Mouse (Mus musculus): ENCODE measurements around the gene Gm45808. TPM values are rescaled to one million over a fixed set of nuclear protein-coding genes. Genes with fewer than 3 reads are reported as not detected.
"Not testable (repeated sequence)": the region's sequence is repeated elsewhere in the genome, so short reads cannot be mapped to it uniquely, and the experiment has no call there.

The Gm45808 gene
- polyA plus RNA-seq, 1 experiment from 2014 or later = not detected

DNA sequence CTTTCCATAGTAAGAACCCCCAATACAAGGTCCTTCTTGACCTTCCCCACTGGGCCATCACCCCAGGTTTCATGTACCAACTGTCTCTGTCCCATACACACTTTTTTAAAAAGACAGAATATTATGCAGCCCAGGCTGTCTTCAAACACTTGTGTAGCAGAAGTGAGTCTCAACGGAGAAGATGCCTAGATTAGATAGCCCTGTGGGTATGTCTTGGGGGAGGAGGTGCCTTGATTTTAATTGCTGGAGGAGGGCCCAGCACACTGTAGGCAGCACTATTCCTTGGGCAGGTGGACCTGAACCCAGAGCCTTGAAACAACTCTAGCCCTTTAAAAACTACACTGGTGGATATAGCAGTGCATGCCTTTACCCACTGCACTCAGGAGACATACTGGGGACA lies 4.4 kb downstream of the Gm45808 start:
- no peak overlapping the region for H3K27ac ChIP-seq
- no peaks in the 10 kb centered on the region for H3K9me3 ChIP-seq (replicated peaks)
- peaks cover 6% of the 10 kb centered on the region for H3K36me3 ChIP-seq
- H3K4me3 ChIP-seq = no peak overlapping the region
- peaks cover 47% of the 10 kb centered on the region for H3K4me1 ChIP-seq
- H3K9ac ChIP-seq = no peak overlapping the region
- 23% methylated on average over 1 of the region's 1 CpGs for WGBS (ENCODE audit: insufficient replicate concordance)
- H3K4me2 ChIP-seq = no peak overlapping the region
- no peak for ATAC-seq
- no peaks in the 10 kb centered on the region for H3K27me3 ChIP-seq (replicated peaks)

DNA sequence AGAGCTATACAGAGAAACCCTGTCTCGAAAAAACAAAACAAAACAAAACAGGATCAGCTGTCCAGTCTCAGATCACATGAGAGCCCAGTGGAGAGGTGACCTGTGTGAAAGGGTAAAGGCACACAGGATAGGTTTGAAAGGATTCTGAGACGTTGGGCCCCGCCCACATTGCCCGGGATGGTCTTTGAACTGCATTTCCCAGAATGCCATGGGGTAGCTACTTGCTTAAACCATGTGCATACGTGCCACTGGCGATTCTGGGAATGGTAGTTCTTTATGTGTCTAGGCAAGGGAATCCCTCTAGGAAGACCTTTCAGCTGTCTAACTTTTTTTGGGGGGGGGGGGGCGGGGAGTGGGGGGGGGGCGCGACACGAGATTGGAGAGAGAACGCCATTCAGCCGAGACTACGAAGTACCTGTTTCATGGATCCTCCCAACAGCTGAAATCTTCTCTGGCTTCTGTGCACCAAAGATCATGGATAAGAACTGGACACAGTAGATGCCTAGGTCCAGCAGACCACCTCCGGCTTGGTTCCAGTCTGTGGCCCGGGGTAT lies 5.2 kb downstream of the Gm45808 start, which contains the start of gene Tulp2:
TSS of gene Tulp2 (plus strand) at position 504 of the 554 bp plus-strand sequence.
- H3K4me3 ChIP-seq = no peak within 1 kb of the TSS
- H3K9ac ChIP-seq = no peak within 1 kb of the TSS
- ATAC-seq = peak; percentile 60
- WGBS (ENCODE audit: insufficient replicate concordance) = 46% methylated on average over 13 of the region's 15 CpGs
- peaks cover 6% of the 10 kb centered on the region for H3K36me3 ChIP-seq
- no peaks in the 10 kb centered on the region for H3K9me3 ChIP-seq (replicated peaks)
- H3K4me2 ChIP-seq = no peak within 1 kb of the TSS
- peaks cover 46% of the 10 kb centered on the region for H3K4me1 ChIP-seq
- H3K27ac ChIP-seq = no peak within 1 kb of the TSS
- H3K27me3 ChIP-seq (replicated peaks) = no peaks in the 10 kb centered on the region

DNA sequence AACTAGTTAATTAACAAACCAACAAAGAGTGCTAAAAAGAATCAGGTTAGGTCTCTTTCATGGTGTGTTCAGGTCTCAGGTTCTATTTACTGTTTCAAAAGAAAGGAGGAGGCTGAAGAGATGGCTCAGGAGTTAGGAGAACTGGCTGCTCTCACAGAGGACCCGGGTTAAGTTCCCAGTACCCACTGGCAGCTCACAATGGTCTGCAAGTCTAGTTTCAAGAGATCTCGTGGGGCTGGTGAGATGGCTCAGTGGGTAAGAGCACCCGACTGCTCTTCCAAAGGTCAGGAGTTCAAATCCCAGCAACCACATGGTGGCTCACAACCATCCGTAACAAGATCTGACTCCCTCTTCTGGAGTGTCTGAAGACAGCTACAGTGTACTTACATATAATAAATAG lies 6.3 kb downstream of the Gm45808 start:
- H3K9ac ChIP-seq; H3K9me3 ChIP-seq (replicated peaks); ATAC-seq; H3K4me3 ChIP-seq; H3K27ac ChIP-seq; H3K4me2 ChIP-seq; H3K36me3 ChIP-seq; H3K27me3 ChIP-seq (replicated peaks): not testable (repeated sequence)
- H3K4me1 ChIP-seq = peaks cover 46% of the 10 kb centered on the region
- WGBS (ENCODE audit: insufficient replicate concordance) = 66% methylated on average over 4 of the region's 4 CpGs

DNA sequence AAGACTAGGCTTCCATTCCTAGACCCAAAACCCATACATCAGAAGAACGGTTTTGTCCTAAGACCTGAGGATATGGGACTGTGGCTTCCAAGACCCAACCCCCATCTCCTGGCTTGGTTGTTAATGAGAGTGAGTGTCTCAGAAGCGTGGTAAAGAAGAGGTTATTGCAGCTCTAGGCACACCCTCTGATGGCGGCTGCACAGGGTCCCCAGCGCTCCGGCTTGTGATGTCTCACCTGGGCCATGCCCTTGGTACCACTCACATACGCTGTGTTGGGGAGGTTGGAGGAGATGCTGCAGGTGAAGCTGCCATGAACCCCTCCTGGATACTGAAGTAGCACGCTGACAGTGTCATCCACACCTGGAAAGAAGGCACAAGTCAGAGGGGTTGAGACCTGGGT lies 7.8 kb downstream of the Gm45808 start:
- H3K9me3 ChIP-seq (replicated peaks) = no peaks in the 10 kb centered on the region
- H3K4me3 ChIP-seq = no peak overlapping the region
- ATAC-seq = no peak
- WGBS (ENCODE audit: insufficient replicate concordance) = 85% methylated on average over 7 of the region's 7 CpGs
- peaks cover 51% of the 10 kb centered on the region for H3K4me1 ChIP-seq
- no peak overlapping the region for H3K9ac ChIP-seq
- H3K4me2 ChIP-seq = no peak overlapping the region
- peaks cover 6% of the 10 kb centered on the region for H3K36me3 ChIP-seq
- H3K27ac ChIP-seq = no peak overlapping the region
- no peaks in the 10 kb centered on the region for H3K27me3 ChIP-seq (replicated peaks)

DNA sequence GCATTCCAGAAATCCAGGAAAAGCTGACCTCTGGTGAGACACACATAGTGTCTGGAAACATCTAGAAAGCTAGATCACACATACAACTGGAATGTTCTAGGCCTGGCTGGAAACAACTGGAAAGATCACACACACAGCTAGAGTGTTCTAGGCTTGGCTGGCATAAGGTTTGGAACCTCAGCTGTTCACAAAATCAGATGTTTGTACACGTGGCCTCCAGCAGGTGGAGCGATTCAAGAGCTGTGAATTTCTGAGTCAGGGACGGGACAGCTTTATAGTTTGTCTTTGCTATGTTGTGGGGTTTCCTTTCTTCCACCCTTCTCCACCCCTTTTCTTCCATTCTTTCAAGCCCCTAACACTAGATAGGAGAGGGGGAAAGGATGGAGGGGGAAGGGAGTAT lies 9.6 kb downstream of the Gm45808 start:
- Histone ChIP-seq H3K4me3 (no peak overlapping the region), H3K9ac (no peak overlapping the region), H3K4me1 (peaks cover 39% of the 10 kb centered on the region), H3K27me3 (replicated peaks) (no peaks in the 10 kb centered on the region), H3K4me2 (no peak overlapping the region), H3K36me3 (peaks cover 6% of the 10 kb centered on the region), H3K9me3 (replicated peaks) (no peaks in the 10 kb centered on the region), H3K27ac (no peak overlapping the region)
- no peak for ATAC-seq
- WGBS (ENCODE audit: insufficient replicate concordance) = 23% methylated on average over 3 of the region's 3 CpGs

DNA sequence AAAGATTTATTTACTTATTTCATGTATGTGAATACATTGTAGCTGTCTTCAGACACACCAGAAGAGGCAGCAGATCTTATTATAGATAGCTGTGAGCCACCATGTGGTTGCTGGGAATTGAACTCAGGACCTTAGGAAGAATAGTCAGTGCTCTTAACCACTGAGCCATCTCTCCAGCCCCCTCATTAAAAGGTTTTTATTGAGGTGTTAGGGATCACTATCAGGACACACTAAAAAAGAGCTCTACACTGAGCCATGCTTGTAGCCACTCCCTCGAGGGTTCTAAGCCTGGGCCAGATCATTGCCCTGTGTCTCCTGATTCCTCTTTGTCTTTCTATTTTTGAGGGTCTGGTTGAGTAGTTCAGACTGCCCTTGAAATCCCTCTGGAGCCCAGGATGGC lies 10.2 kb downstream of the Gm45808 start:
- peaks cover 39% of the 10 kb centered on the region for H3K4me1 ChIP-seq
- H3K27me3 ChIP-seq (replicated peaks) = no peaks in the 10 kb centered on the region
- 28% methylated on average over 1 of the region's 1 CpGs for WGBS (ENCODE audit: insufficient replicate concordance)
- peaks cover 6% of the 10 kb centered on the region for H3K36me3 ChIP-seq
- no peak overlapping the region for H3K4me3 ChIP-seq
- no peak overlapping the region for H3K9ac ChIP-seq
- no peak overlapping the region for H3K27ac ChIP-seq
- no peaks in the 10 kb centered on the region for H3K9me3 ChIP-seq (replicated peaks)
- no peak overlapping the region for H3K4me2 ChIP-seq
- no peak for ATAC-seq

DNA sequence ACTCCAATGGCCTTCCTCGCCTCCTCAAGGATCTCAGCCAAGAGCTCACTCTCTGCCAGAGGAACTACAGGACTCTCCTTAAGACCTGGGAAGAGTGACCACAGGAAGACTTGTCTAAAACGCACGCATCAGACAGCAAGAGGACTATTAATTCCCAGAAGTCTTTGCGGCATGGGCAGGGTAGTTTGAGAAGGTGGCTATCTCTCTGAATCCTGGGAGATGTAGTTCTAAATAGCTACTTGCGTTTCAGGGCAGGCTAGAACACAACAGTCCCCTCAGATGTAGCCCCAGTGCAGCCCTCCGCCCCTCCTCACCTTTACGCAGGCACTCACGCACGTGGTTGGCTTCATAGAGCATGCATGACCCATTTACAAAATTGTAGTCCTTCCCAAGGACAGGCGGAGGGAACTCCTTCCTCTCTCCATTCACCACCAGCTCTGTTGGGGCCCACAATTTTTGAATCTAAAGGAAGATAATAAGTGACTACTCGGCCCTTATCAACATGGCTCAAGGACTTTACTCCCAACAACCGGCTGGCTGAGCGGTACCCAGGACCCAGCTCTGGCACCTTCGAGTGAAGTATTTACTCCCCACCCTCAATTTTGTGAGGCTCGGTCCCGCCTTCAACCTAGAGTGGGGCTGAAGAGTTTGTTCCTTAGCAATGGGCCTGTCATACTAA lies 11.2 kb downstream of the Gm45808 start:
- ATAC-seq = peak; percentile 70
- H3K27ac ChIP-seq = peak overlapping the region; percentile 73

DNA sequence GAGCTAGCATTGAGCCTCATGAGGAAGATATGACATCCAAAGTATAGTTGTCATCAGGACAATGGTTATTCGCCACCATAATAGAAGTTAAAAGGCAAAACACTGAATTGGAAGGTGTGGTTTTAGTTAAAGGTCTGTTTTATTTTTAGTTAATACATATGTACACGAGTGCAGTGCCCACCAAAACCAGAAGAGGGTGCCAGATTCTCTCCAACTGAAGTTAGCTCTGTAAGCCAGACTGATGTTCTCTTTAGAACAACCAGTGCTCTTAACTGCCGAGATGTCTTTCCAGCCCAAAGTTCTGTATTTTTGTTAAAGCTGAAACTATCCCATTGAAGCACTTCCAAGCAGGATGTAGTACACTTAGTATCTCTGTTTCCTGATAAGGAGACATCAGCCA lies 15.7 kb downstream of the Gm45808 start:
- 6% methylated on average over 3 of the region's 3 CpGs for WGBS (ENCODE audit: insufficient replicate concordance)
- ATAC-seq = no peak

More for the DNA sequence above, 11.2 kb downstream of the Gm45808 start:
- Histone ChIP-seq H3K4me2 (peak overlapping the region; percentile 64), H3K9me3 (replicated peaks) (no peaks in the 10 kb centered on the region), H3K27me3 (replicated peaks) (no peaks in the 10 kb centered on the region), H3K4me3 (peak overlapping the region; percentile 43), H3K36me3 (peaks cover 6% of the 10 kb centered on the region), H3K9ac (peak overlapping the region; percentile 58), H3K4me1 (peaks cover 39% of the 10 kb centered on the region)
- WGBS (ENCODE audit: insufficient replicate concordance) = 45% methylated on average over 16 of the region's 16 CpGs

DNA sequence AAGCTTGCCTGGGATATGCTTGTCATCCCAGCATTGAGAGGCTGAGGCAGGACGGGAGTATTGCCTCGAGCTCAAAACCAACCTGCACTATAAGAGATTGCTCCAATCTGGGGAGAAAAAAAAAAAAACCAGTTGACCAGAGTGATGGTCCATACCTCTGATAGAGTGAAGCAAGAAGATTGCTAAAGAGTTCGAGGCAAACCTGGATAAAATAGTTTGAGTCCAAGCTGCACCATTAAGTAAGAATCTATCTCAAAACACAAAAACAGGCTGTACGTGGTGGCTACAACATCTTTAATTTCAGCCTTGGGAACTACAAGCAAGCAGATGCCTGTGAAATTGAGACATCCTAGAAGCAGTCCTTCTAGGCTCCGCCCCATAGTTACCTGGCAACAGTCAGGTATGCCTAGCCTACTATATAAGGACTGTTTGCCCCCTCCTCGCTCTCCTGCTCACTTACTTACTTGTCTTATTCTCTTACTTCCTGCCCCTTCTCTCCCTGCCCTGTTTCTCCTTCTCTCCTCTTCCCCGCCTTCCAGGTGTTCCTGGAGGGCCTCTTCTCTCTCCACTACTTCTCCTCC lies 19.4 kb downstream of the Gm45808 start:
- Histone ChIP-seq H3K9ac (0 out of 2 replicates have a peak overlapping the region, but pooled peaks have one; percentile 90), H3K4me3 (peak overlapping the region; percentile 81), H3K36me3 (peaks cover 34% of the 10 kb centered on the region), H3K27ac (no peak overlapping the region; the same call in 1 of the 2 replicates), H3K27me3 (replicated peaks) (no peaks in the 10 kb centered on the region), H3K9me3 (replicated peaks) (no peaks in the 10 kb centered on the region), H3K4me1 (peaks cover 49% of the 10 kb centered on the region), H3K4me2 (peak overlapping the region; percentile 93)
- peak; percentile 2; the same call in 1 of the 2 replicates for ATAC-seq
- 45% methylated on average over 7 of the region's 7 CpGs for WGBS (ENCODE audit: insufficient replicate concordance)

More for the DNA sequence above, 15.7 kb downstream of the Gm45808 start:
- H3K27ac ChIP-seq = no peak overlapping the region
- no peaks in the 10 kb centered on the region for H3K27me3 ChIP-seq (replicated peaks)
- peaks cover 37% of the 10 kb centered on the region for H3K4me1 ChIP-seq
- H3K4me2 ChIP-seq = no peak overlapping the region
- H3K36me3 ChIP-seq = no peaks in the 10 kb centered on the region
- H3K9me3 ChIP-seq (replicated peaks) = no peaks in the 10 kb centered on the region
- no peak overlapping the region for H3K9ac ChIP-seq
- no peak overlapping the region for H3K4me3 ChIP-seq

DNA sequence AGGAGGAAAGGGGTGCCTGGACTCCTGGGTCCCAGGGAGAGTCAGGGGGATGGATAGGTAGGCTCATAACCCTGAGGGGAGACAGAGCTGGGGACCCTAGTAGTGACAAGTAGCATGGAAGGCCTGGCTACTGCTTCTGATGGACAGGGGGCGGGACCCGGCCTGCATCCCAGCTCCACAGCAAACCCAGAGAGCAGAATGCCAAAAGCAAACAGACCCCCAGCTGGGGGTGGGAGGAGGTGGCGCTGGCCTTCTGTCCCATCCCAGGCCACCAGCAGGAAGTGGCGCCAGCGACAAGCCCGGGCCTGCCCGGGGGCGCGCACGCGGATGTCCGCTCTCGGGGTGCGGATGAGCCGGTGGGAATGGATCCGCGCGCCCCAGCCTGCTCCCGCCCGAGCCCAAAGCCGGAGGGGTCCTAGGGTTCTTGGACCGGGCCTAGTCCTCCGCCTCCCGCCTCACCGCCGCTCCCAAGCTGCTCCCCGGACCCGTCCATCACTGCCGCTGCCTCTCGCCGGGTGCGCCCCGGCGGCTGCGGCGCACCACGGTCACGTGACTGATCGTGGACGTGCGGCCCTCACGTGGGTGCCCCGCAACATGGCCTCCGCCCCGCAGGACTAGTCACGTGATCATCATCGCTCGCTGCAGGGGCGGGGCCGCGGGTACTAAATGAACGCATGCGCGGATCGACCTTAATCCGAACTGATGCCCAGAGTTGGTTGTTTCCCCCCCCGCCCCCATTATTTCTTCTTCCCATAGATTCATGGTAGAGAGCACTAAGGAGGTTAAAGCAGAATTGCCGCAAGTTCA lies 20.1 kb downstream of the Gm45808 start, which contains the start of gene Bax:
TSS of gene Bax (minus strand) at position 616 of the 807 bp plus-strand sequence.
- Histone ChIP-seq H3K4me3 (peak within 1 kb of the TSS; percentile 81), H3K4me2 (peak within 1 kb of the TSS; percentile 93), H3K9me3 (replicated peaks) (no peaks in the 10 kb centered on the region), H3K4me1 (peaks cover 51% of the 10 kb centered on the region), H3K36me3 (peaks cover 40% of the 10 kb centered on the region), H3K27ac (peak within 1 kb of the TSS; percentile 75), H3K27me3 (replicated peaks) (no peaks in the 10 kb centered on the region), H3K9ac (peak within 1 kb of the TSS; percentile 90)
- ATAC-seq = peak; percentile 76
- under 1% methylated on average over 50 of the region's 58 CpGs for WGBS (ENCODE audit: insufficient replicate concordance)

DNA sequence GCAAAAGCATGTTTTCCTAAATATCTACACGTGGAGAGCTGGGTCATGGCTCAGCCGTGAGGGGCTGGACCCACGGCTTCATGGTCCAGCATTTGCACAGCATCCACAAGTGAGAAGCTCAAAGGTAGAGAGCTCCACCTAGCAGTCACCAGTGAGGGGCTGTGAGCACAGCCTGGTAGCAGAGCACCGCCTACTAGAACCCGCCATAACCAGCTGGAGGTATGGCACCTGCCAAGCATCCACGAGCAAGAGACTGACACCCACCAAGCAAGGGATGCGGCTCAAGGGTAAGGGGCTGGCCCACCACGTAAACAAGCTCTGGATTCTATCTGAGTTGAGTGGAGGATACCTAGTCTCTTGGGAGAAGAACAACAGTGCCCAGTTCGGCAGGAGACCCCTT lies 21.1 kb downstream of the Gm45808 start:
- Histone ChIP-seq H3K4me3 (peak overlapping the region; percentile 81), H3K27ac (peak overlapping the region; percentile 75; the same call in 1 of the 2 replicates), H3K4me2 (peak overlapping the region; percentile 93), H3K9ac (peak overlapping the region; percentile 90), H3K4me1 (peaks cover 54% of the 10 kb centered on the region), H3K9me3 (replicated peaks) (no peaks in the 10 kb centered on the region), H3K27me3 (replicated peaks) (no peaks in the 10 kb centered on the region), H3K36me3 (peaks cover 42% of the 10 kb centered on the region)
- ATAC-seq = peak; percentile 6; the same call in 1 of the 2 replicates
- 65% methylated on average over 9 of the region's 9 CpGs for WGBS (ENCODE audit: insufficient replicate concordance)

Measured in liver, embryonic 12.5 days (tissue).